Mouse (Mus musculus) embryo, embryonic 10.5 days (tissue): ENCODE results near the gene Zfp759.
"Not testable (repeated sequence)": the region's sequence is repeated elsewhere in the genome, so short reads cannot be mapped to it uniquely, and the experiment has no call there.

ENCODE experiments used
- DNase-seq: peaks from one replicate; pipeline ENCODE4 v3.0.0-alpha.2; 2015; ENCODE audit warnings: low spot score

Gene Zfp759

GRCm38 (mm10) chr13:67121360-67121759, at the start of gene Zfp759:
Gene Zfp759 (plus strand): TSS chr13:67121660.
- not testable (repeated sequence) for DNase-seq

GRCm38 (mm10) chr13:67072786-67073185, 48.7 kb upstream of the Zfp759 start:
- DNase-seq: no peak

- DNase-seq: no peak
Observed at GRCm38 (mm10) chr13:67077244-67077643, 44.2 kb upstream of the Zfp759 start.

DNA sequence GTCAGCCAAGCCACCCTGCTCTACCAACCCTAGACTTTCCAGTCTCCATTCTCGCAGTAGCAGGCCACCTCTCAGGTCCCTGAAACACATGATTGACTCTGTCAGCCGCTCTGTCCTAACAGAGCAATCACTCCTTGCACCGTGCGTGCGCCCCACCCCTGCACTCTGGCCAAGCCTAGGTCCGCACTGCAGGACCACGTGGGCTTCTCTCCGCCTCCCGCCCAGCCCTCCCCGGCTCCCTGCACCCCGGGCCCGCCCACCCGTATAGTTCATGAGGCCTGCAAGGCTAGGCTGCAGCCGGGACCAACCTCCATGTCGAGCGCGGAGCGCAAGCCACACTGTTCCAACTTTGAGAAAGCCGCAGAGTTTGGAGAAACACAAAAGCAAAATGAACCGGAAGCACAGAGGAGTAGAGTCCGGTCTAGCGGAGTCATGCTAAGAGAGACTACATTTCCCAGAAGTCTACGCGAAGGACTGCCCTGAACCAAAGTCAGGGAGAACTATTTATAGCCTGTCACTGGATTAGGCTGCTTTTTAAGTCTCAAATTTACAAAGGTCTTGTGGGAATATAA, 40.2 kb upstream of the Zfp759 start:
- peak; percentile 89 for DNase-seq

GRCm38 (mm10) chr13:67081946-67082345, 39.5 kb upstream of the Zfp759 start:
- DNase-seq: no peak

GRCm38 (mm10) chr13:67090154-67090553, 31.3 kb upstream of the Zfp759 start:
- DNase-seq: no peak

- no peak for DNase-seq
Observed at GRCm38 (mm10) chr13:67097876-67098275, 23.6 kb upstream of the Zfp759 start, which contains the start of gene Zfp708. Gene Zfp708 (minus strand): TSS chr13:67097976.

GRCm38 (mm10) chr13:67107681-67108080, 13.8 kb upstream of the Zfp759 start:
- DNase-seq: no peak

GRCm38 (mm10) chr13:67108194-67108820, 13.2 kb upstream of the Zfp759 start, which contains the start of gene Gm28557:
Gene Gm28557 (minus strand): TSS chr13:67108604.
- DNase-seq: peak; percentile 99

DNA sequence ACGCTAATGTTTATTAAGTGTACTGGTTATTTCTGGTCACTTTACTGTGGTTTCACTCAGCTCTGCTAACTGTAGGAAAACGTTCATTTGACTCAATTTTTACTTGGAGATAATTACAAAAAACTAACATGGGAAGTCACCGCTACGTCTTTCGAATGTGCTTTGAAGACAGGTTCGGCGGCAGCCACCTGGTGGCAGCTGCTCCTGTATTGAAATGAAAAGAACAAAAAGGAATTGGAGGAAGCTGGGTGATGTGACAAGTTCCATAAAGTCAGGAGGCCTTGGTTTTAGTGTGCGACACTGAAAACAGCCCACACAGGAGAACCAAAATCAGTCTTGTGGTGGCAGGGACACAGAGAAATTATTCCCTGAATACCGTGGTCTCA, 12.6 kb upstream of the Zfp759 start:
- no peak for DNase-seq

DNA sequence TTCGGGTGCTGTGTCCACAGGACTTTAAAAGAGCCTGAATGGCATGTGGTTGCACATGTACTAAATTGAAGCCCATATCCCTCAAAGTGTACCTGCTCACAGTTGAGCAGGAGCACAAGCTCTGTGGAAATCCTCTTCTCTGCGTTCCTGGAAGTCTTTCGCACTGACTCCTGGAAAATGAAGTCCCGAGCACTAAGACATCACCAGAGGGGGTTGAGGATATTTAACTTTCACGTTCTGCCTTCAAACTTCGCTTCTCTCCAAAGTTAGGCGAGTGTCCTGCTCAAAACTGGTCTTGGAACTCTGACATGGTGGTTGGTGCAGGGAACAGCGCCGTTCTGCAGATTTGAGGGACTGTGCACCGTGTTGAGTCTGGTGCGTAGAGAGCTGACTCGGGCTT, 9.4 kb upstream of the Zfp759 start:
- no peak for DNase-seq

GRCm38 (mm10) chr13:67113287-67113686, 8.2 kb upstream of the Zfp759 start:
- DNase-seq: no peak

DNA sequence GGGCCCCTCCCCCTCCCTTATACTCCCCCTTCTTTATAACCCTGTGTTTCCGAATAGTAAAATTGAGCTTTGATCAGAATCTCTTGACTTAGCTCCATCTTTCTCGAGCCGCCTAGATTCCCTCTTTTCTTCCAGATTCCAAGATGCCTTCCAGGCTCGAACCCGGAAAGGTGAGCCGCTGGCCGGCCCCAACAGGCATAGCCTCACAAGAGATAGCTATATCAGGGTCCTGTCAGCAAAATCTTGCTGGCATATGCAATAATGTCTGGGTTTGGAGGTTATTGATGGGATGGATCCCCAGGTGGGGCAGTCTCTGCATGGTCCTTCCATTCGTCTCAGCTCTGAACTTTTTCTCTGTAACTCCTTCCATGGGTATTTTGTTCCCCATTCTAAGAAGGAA, 5.3 kb upstream of the Zfp759 start, which contains the start of gene Rslcan18:
Gene Rslcan18, minus strand, starts transcription at position 101 of the 400 bp plus-strand sequence.
- DNase-seq: not testable (repeated sequence)

- DNase-seq: no peak
Observed at GRCm38 (mm10) chr13:67124460-67124859, 3.0 kb downstream of the Zfp759 start.

- not testable (repeated sequence) for DNase-seq
Observed at GRCm38 (mm10) chr13:67127507-67127906, 6.0 kb downstream of the Zfp759 start.

GRCm38 (mm10) chr13:67128038-67128721, 6.7 kb downstream of the Zfp759 start:
- DNase-seq: peak; percentile 94

DNA sequence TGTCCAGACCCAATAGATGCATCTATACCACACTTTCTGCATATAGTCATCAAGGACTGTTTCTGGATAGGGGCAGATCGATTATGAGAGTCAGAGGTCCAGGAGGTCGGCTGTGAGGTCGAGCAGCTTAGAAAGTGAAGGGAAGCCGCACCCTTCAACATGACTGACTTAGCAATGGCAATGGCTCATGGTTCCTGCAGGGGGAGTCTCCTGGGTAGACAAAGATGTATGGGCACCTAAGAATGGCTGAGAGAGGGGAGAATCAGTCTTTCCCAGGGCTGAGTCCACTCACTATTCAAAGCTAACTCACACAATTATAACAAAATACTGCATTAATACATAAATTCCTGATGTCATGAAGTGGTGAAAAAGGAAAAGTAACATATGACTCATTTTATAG, 44.7 kb downstream of the Zfp759 start:
- not testable (repeated sequence) for DNase-seq

DNA sequence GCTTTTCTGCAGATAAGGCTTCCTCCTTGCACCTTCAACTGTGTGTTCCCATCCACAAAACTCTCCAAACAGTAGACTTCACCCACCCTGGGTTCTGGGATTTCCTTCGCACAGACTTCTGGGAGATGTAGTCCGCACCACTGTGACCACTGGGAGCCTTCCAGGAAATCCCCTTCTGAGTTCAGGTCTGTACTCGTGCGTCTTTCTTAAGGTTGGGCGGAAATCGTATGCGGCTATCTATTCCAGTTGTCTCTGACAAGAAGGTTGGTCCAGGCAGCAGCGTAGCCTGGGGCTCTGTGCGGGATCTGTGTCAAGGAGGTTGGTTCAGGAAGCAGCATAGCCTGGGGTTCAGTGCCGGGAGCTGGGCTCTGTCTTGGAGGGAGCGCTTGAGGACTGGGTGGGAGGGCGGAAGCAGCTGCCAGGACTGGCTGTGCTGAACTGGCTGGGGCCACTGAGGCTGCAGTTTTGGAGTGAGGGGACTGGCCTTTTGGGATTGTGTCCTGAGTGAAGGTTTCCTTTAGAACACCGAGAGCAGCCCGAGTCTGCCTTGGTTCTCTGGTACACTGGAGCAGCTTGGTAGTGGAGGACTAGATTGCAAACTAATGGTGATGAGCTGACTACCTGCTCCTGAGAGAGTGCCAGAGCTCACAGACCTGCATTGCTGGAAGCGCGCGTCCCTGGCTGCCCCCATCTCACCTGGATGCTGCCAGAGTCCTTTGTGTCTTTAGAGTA, 51.7 kb downstream of the Zfp759 start, which contains the start of gene Rsl1:
Gene Rsl1, plus strand, starts transcription at position 192 of the 732 bp plus-strand sequence.
- DNase-seq: peak; percentile 82

- no peak for DNase-seq
Observed at GRCm38 (mm10) chr13:67173723-67174055, 52.2 kb downstream of the Zfp759 start.
